Comparison of ENCODE assay signal across 9 mouse cellular contexts in the genomic region with DNA sequence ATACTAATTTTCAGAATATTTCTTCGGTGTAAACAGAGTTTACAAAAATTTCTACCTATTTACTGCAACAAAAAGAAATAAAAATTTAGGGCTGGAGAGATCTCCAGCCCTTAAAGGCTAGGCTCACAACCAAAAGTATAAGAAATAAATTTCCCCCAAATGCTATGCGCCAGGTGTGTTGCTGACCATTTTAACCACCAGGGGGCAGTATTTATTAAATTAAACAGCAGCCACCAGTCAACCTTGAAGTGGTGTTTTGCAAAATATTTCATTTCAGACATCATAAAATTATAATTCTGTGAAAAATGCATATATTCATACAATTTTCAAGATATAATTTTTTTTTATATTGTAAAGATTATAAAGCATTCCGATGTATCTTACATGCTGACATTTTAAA. TPM values are rescaled to one million over a fixed set of nuclear protein-coding genes. Genes with fewer than 3 reads are reported as not detected.
DNase-seq lines count a peak whose midpoint lies in the region; ATAC-seq lines count a peak whose summit lies in the region.
"Had no signal": no experiment of that assay in that cellular context is flagged by ENCODE, and none has a peak within 500 bp of the region (broad histone marks: within the 10 kb centered on the region; RNA-seq: fewer than 3 reads in every experiment).

No protein-coding gene starts in this region.

- no peaks in the 10 kb centered on the region for H3K9me3 ChIP-seq in heart, embryonic 12.5 days (replicated peaks)
- H3K9me3 ChIP-seq in midbrain, embryonic 14.5 days (ENCODE audit: control insufficient read depth, low read length), result no peaks in the 10 kb centered on the region
- H3K9me3 ChIP-seq in midbrain, embryonic 10.5 days (replicated peaks), result no peaks in the 10 kb centered on the region
- H3K9me3 ChIP-seq: embryonic facial prominence, embryonic 12.5 days had no signal

- H3K4me1 ChIP-seq in heart, embryonic 12.5 days (replicated peaks), result no peaks in the 10 kb centered on the region
- no peaks in the 10 kb centered on the region for H3K4me1 ChIP-seq in midbrain, embryonic 14.5 days (ENCODE audit: control insufficient read depth, insufficient read depth, low read length)
- H3K4me1 ChIP-seq in midbrain, embryonic 10.5 days, result no peaks in the 10 kb centered on the region
- H3K4me1 ChIP-seq: embryonic facial prominence, embryonic 12.5 days had no signal

- no peak overlapping the region for H3K4me3 ChIP-seq in heart, embryonic 12.5 days
- H3K4me3 ChIP-seq in midbrain, embryonic 14.5 days (replicated peaks; ENCODE audit: low read depth, low read length), result no peak overlapping the region
- no peak overlapping the region for H3K4me3 ChIP-seq in midbrain, embryonic 10.5 days
- H3K4me3 ChIP-seq: embryonic facial prominence, embryonic 12.5 days had no signal

- ATAC-seq in heart, embryonic 12.5 days (ENCODE audit: insufficient number of reproducible peaks, low FRiP score), result no peak
- no peak for ATAC-seq in midbrain, embryonic 14.5 days (ENCODE audit: low FRiP score, low TSS enrichment)
- ATAC-seq in granulocyte monocyte progenitor cell, adult 5-6 weeks (replicated peaks; ENCODE audit: poor library complexity, severe bottlenecking), result peak; percentile 50; the same call in 1 of the 2 replicates

- no peak overlapping the region for H3K4me2 ChIP-seq in heart, embryonic 12.5 days
- no peak overlapping the region for H3K4me2 ChIP-seq in midbrain, embryonic 14.5 days (ENCODE audit: low read length)
- H3K4me2 ChIP-seq: embryonic facial prominence, embryonic 12.5 days had no signal

- WGBS in heart, embryonic 12.5 days, result 21% methylated on average over 3 of the region's 3 CpGs
- 37% methylated on average over 3 of the region's 3 CpGs for WGBS in midbrain, embryonic 14.5 days
- WGBS in midbrain, embryonic 10.5 days, result 28% methylated on average over 3 of the region's 3 CpGs

- no peaks in the 10 kb centered on the region for H3K36me3 ChIP-seq in heart, embryonic 12.5 days
- H3K36me3 ChIP-seq in midbrain, embryonic 14.5 days (ENCODE audit: control insufficient read depth, insufficient read depth, low read length), result no peaks in the 10 kb centered on the region
- no peaks in the 10 kb centered on the region for H3K36me3 ChIP-seq in midbrain, embryonic 10.5 days
- H3K36me3 ChIP-seq: embryonic facial prominence, embryonic 12.5 days had no signal

- H3K9ac ChIP-seq in heart, embryonic 12.5 days, result no peak overlapping the region
- no peak overlapping the region for H3K9ac ChIP-seq in midbrain, embryonic 14.5 days (replicated peaks; ENCODE audit: low read length)
- H3K9ac ChIP-seq: embryonic facial prominence, embryonic 12.5 days had no signal

- intact Hi-C loops in left cerebral cortex, postnatal 36 days (cut with DNase I), result loop anchor here (5.0 kb wide), 1 partner anchor 1115 kb away; no protein-coding TSS in a partner anchor

- no peak overlapping the region for H3K27ac ChIP-seq in heart, embryonic 12.5 days (ENCODE audit: poor library complexity, severe bottlenecking)
- H3K27ac ChIP-seq in midbrain, embryonic 14.5 days (replicated peaks; ENCODE audit: low read depth, low read length), result no peak overlapping the region
- H3K27ac ChIP-seq in midbrain, embryonic 10.5 days (replicated peaks), result no peak overlapping the region
- H3K27ac ChIP-seq: embryonic facial prominence, embryonic 12.5 days had no signal

- H3K27me3 ChIP-seq in heart, embryonic 12.5 days (replicated peaks), result no peaks in the 10 kb centered on the region
- no peaks in the 10 kb centered on the region for H3K27me3 ChIP-seq in midbrain, embryonic 14.5 days (ENCODE audit: control insufficient read depth, insufficient read depth, low read length)
- H3K27me3 ChIP-seq in midbrain, embryonic 10.5 days (ENCODE audit: low read depth, poor library complexity, severe bottlenecking), result no peaks in the 10 kb centered on the region
- H3K27me3 ChIP-seq: embryonic facial prominence, embryonic 12.5 days had no signal

- DNase-seq in heart, adult 8-10 months (ENCODE audit: low spot score), result peak; percentile 42
- peak; percentile 85 for DNase-seq in midbrain, embryonic 14.5 days
- DNase-seq in midbrain, embryonic 10.5 days (ENCODE audit: low spot score), result no peak
- DNase-seq in NIH3T3 (ENCODE audit: low read depth), result peak; percentile 78
- no peak for DNase-seq in ovary, postnatal 10 days (ENCODE audit: low spot score)
- DNase-seq in left cerebral cortex, postnatal 36 days (ENCODE audit: low spot score in 2 of 2), result no peak

RNA-seq across cellular contexts. Expression of gene Rgmb, which starts 43.8 kb away (rescaled TPM):
- 10 to 100 TPM; 19.4 to 23.3 (median 22.8) TPM for total RNA-seq in heart, adult 8-10 months (2022)
- 13.8 and 15.6 TPM in 2 replicates for polyA plus RNA-seq in heart, embryonic 12.5 days (2016; fragmentation: Nextera tagmentation; extraction: Ambion mirVana)
- 76.4 and 107 TPM in 2 replicates for polyA plus RNA-seq in midbrain, embryonic 14.5 days (2014; fragmentation: Nextera tagmentation; extraction: Ambion mirVana)
- 27.6 and 43.0 TPM in 2 replicates for polyA plus RNA-seq in midbrain, embryonic 10.5 days (2016; fragmentation: Nextera tagmentation; extraction: Ambion mirVana)
- not detected in 2 replicates for total RNA-seq in granulocyte monocyte progenitor cell, adult 5-6 weeks (2014; fragmentation: Nextera tagmentation)
- total RNA-seq in granulocyte monocyte progenitor cell, adult 5-6 weeks (2017), result not detected in 2 replicates
- total RNA-seq in left cerebral cortex, postnatal 36 days (2021), result 10 to 100 TPM; 66.5 to 71.9 TPM

Comparison
In these comparisons a context has a peak if more than half of its experiments do, and no peak if none do; other contexts are left out.
1. DNase-seq: peak in heart, adult 8-10 months (single experiment), midbrain, embryonic 14.5 days (single experiment) and NIH3T3 (single experiment); none in midbrain, embryonic 10.5 days (single experiment), ovary, postnatal 10 days (single experiment) and left cerebral cortex, postnatal 36 days (0 of 2).
2. RNA of gene Rgmb, which starts 43.8 kb away (total RNA-seq): 66.5 to 71.9 TPM in left cerebral cortex, postnatal 36 days and 19.4 to 23.3 TPM in heart, adult 8-10 months; not detected in granulocyte monocyte progenitor cell, adult 5-6 weeks; every median in the first group is over 10 times any median in the second.